Mouse (Mus musculus) kidney, embryonic 14.5 days (tissue): ENCODE data around the gene Fam228b. TPM values are rescaled to one million over a fixed set of nuclear protein-coding genes. Genes with fewer than 3 reads are reported as not detected.
"Not testable (repeated sequence)": the region's sequence is repeated elsewhere in the genome, so short reads cannot be mapped to it uniquely, and the experiment has no call there.

Experiments
- ATAC-seq: fragments of 200-750 bp; cut with Nextera tagmentation; 2 replicates; pipeline ENCODE4 v1.8.0; 2017; ENCODE audit warnings: moderate number of reproducible peaks, mild to moderate bottlenecking, moderate TSS enrichment, moderate library complexity; ENCODE audit not compliant: low FRiP score, low TSS enrichment
- H3K27ac ChIP-seq: fragments of 300-500 bp; sonication (generic); 2 replicates; pipeline ENCODE4 v1.5.1; 2014; ENCODE audit warnings: low read depth, mild to moderate bottlenecking, low read length, moderate library complexity, mixed read lengths
- H3K27me3 ChIP-seq: fragments of 300-500 bp; sonication (generic); 2 replicates; pipeline ENCODE4 v1.6.1; 2014; ENCODE audit warnings: mild to moderate bottlenecking, low read length; ENCODE audit not compliant: control insufficient read depth, insufficient read depth
- H3K36me3 ChIP-seq: fragments of 300-500 bp; sonication (generic); 2 replicates; pipeline ENCODE4 v1.6.1; 2014; ENCODE audit warnings: low read length, mixed read lengths; ENCODE audit not compliant: control insufficient read depth, insufficient read depth
- H3K4me1 ChIP-seq: fragments of 300-500 bp; sonication (generic); 2 replicates; pipeline ENCODE4 v1.6.1; 2014; ENCODE audit warnings: low read length, mixed read lengths; ENCODE audit not compliant: control insufficient read depth, insufficient read depth
- H3K4me2 ChIP-seq: fragments of 300-500 bp; sonication (generic); replicated peaks from 2 replicates; pipeline ENCODE4 v1.6.1; 2014; ENCODE audit warnings: low read depth, mild to moderate bottlenecking, low read length
- H3K4me3 ChIP-seq: fragments of 300-500 bp; sonication (generic); 2 replicates; pipeline ENCODE4 v1.5.1; 2014; ENCODE audit warnings: mild to moderate bottlenecking, low read length
- H3K9ac ChIP-seq: fragments of 300-500 bp; sonication (generic); 2 replicates; pipeline ENCODE4 v1.6.1; 2014; ENCODE audit warnings: low read depth, mild to moderate bottlenecking, low read length, moderate library complexity
- H3K9me3 ChIP-seq: fragments of 300-500 bp; sonication (generic); 2 replicates; pipeline ENCODE4 v1.6.1; 2016; ENCODE audit warnings: low read length; ENCODE audit not compliant: control insufficient read depth
- WGBS: fragments of 180-500 bp; shearing (Covaris S2); extraction: QIAGEN DNeasy Blood & Tissue Kit; methylation state at CpG from one replicate; pipeline ENCODE4 v1.1.7; 2014; 5-methylcytosine and 5-hydroxymethylcytosine counted together
- polyA plus RNA-seq: library from polyadenylated mRNA; unstranded; fragments of >200 nt; fragmentation: Nextera tagmentation; extraction: Ambion mirVana; gene quantifications from 2 replicates; pipeline ENCODE4 v1.2.1, GENCODE M21; 2014

The Fam228b gene
- polyA plus RNA-seq, 1 experiment from 2014 or later: 5.0 TPM

DNA sequence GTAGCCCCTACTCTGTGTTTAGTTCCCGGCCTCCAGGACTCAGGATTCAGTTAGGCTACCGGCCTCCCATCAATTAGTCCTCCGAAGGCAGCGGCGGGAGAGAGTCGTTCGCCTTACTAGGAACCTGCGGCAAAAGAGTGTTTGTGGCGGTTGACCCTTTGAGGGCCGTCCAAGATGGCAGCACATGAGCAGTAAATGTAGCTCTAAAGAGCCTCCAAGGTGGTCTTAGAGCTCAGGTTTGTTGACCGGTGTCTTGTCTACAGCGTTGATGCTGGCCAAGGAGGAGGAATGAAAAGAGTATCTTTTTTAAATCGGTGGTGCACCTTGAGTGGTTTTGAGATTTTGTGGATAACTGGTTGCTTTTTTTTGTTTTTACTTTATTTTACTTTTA is 261 bp upstream of the Fam228b start:
- peak; percentile 49 for ATAC-seq
- Histone ChIP-seq H3K36me3 (no peaks in the 10 kb centered on the region), H3K4me3 (peak overlapping the region; percentile 41), H3K27me3 (no peaks in the 10 kb centered on the region), H3K4me1 (no peaks in the 10 kb centered on the region), H3K4me2 (peak overlapping the region; percentile 68), H3K9ac (peak overlapping the region; percentile 60; the same call in 1 of the 2 replicates), H3K27ac (0 out of 2 replicates have a peak overlapping the region, but pooled peaks have one; percentile 10), H3K9me3 (no peaks in the 10 kb centered on the region)
- WGBS: 18% methylated on average over 13 of the region's 13 CpGs

DNA sequence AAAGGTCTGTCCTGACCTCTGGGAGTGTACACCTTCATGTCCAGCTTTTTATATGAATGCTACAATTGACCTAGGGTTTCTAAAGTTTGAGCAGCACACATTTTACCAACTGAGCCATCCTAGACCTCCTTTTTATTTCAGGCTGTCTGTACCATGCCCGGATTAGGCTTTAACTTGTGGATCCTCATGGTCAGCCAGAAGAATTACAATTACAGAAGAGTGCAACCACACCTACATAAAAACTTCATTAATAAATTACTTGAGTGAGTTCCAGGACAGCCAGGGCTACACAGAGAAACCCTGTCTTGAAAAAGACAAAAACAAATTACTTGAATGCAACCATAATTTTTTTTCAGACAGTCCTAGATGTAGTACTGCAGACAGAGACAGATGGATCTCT is 12.0 kb downstream of the Fam228b start:
- Histone ChIP-seq H3K27ac (no peak overlapping the region), H3K27me3 (no peaks in the 10 kb centered on the region), H3K9ac (no peak overlapping the region), H3K4me1 (no peaks in the 10 kb centered on the region), H3K4me2 (no peak overlapping the region), H3K9me3 (no peaks in the 10 kb centered on the region), H3K36me3 (no peaks in the 10 kb centered on the region), H3K4me3 (no peak overlapping the region)
- 60% methylated on average over 1 of the region's 1 CpGs for WGBS
- ATAC-seq: no peak

DNA sequence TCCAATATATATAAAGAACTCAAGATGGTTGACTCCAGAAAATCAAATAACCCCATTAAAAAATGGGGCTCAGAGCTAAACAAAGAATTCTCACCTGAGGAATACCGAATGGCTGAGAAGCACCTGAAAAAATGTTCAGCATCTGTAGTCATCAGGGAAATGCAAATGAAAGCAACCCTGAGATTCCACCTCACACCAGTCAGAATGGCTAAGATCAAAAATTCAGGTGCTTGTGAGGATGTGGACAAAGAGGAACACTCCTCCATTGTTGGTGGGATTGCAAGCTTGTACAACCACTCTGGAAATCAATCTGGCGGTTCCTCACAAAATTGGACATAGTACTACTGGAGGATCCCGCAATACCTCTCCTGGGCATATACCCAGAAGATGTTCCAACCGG is 14.6 kb downstream of the Fam228b start:
- not testable (repeated sequence) for H3K4me1 ChIP-seq, H3K9me3 ChIP-seq, H3K4me3 ChIP-seq, H3K27ac ChIP-seq, H3K27me3 ChIP-seq, H3K36me3 ChIP-seq, ATAC-seq, H3K9ac ChIP-seq, H3K4me2 ChIP-seq
- WGBS: 85% methylated on average over 4 of the region's 4 CpGs

DNA sequence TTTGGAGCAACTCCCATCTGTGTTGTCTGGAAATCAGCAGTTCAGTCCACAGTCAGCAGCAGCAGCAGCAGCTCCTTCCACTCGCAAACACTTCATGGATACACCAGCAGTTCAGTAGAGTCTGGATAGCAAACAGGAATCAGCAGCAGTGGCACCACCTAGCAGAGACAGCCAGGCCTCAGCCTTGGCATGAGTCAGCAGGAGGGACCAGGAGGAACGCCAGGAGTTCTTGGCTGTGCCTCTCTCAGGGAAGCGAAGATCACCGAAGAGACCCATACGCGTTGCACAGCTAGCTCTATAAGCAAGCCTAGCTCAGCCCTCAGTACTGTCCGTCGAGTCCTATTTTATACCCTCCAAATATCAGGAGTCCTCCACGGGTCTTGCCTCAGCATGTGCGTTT is 24.6 kb downstream of the Fam228b start:
- Histone ChIP-seq H3K4me3 (no peak overlapping the region), H3K4me1 (no peaks in the 10 kb centered on the region), H3K27me3 (no peaks in the 10 kb centered on the region), H3K27ac (no peak overlapping the region), H3K4me2 (no peak overlapping the region), H3K36me3 (no peaks in the 10 kb centered on the region), H3K9me3 (no peaks in the 10 kb centered on the region), H3K9ac (no peak overlapping the region)
- ATAC-seq: no peak
- 91% methylated on average over 10 of the region's 10 CpGs for WGBS

DNA sequence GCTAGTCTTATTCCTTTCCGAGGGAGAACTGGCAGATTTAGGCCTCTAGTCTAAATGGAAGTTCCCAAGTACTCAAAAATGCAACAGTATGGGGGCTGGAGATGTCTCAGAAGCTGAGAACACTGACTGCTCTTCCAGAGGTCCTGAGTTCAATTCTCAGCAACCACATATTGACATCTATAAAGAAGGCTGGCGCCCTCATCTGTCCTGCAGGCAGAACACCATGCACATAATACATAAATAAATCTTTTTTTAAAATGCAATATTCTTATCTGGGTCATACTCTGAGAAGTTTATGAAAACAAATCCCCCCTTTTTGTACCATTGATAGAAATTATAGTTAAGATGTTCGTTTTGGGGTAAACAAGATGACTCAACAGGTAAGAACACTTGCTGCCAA is 26.9 kb downstream of the Fam228b start:
- no peak for ATAC-seq
- Histone ChIP-seq H3K4me3 (no peak overlapping the region), H3K36me3 (no peaks in the 10 kb centered on the region), H3K9me3 (no peaks in the 10 kb centered on the region), H3K4me2 (no peak overlapping the region), H3K27ac (no peak overlapping the region), H3K27me3 (no peaks in the 10 kb centered on the region), H3K9ac (no peak overlapping the region), H3K4me1 (no peaks in the 10 kb centered on the region)
- WGBS: 92% methylated on average over 3 of the region's 3 CpGs

DNA sequence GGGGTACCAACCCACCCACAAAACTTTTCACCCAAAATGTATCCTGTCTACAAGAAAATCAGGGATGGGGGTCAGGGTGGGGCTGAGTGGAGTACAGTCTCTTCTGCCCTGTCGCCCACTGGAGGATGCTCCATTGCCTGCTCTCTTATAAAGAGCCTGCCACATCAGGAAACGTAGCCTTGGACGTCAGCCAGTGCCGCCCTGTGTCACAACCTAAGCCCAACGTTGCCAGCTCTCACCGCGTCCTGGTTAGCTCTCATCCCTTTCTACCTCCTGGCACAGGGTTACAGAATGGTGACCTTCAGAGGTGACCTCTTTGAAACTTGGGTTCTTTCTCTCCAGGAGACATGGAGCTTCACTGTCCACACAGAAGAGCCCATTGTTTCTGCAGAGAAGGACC is 28.2 kb downstream of the Fam228b start:
- Histone ChIP-seq H3K4me3 (no peak overlapping the region), H3K4me1 (no peaks in the 10 kb centered on the region), H3K36me3 (no peaks in the 10 kb centered on the region), H3K9me3 (no peaks in the 10 kb centered on the region), H3K27me3 (no peaks in the 10 kb centered on the region), H3K9ac (no peak overlapping the region), H3K4me2 (no peak overlapping the region), H3K27ac (no peak overlapping the region)
- ATAC-seq: no peak
- 81% methylated on average over 7 of the region's 7 CpGs for WGBS

DNA sequence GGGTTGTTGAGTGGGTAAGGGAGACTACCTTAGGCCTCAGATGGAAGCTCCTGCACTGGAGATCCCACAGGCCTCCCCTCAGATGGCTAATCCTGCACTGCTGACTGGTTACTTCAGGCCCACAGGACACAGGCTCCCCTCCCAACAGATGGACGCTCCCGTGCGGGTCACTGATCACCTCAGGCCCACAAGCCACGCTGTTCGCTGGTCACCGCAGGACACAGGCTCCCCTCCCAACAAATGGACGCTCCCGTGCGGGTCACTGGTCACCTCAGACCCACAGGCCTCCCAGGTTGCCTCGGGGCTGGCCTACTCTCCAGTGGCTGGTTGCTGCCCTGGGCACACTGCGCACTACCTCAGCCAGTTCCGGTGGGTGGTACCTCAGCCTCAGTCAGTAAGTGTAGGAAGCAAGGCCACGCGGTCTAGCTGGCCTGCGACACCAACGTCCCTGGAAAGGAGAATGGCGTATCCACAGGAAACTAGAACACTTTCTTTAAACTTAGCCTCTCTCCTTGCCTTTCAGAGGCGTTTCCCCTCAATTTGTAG is 31.0 kb downstream of the Fam228b start, which contains the start of gene Fam228a:
Gene Fam228a, minus strand, starts transcription at position 400 of the 546 bp plus-strand sequence.
- no peak for ATAC-seq
- H3K9me3 ChIP-seq: no peaks in the 10 kb centered on the region
- H3K4me2 ChIP-seq: no peak within 1 kb of the TSS
- no peaks in the 10 kb centered on the region for H3K36me3 ChIP-seq
- no peaks in the 10 kb centered on the region for H3K27me3 ChIP-seq
- H3K27ac ChIP-seq: no peak within 1 kb of the TSS
- no peaks in the 10 kb centered on the region for H3K4me1 ChIP-seq
- 89% methylated on average over 18 of the region's 18 CpGs for WGBS
- H3K9ac ChIP-seq: no peak within 1 kb of the TSS
- H3K4me3 ChIP-seq: no peak within 1 kb of the TSS

DNA sequence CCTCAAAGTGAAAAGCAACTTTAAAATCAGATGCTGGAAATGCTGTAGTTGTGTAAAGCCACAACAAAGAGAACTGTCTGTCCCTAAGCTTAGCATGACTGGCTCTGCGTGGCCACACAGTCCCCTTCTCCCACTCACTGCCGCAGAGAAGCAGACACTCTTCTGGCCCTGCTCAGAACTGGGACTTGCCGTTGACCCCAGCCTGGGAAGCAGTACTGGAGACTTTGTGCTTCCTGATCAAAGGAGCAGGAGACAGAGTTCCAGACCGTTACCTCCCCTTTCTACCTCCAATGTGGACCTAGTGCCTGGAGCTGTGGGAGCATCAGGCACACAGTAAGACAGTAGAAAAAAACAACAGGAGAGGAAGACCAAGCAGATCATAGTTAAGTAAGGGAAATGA is 36.7 kb downstream of the Fam228b start:
- WGBS: 24% methylated on average over 4 of the region's 4 CpGs

DNA sequence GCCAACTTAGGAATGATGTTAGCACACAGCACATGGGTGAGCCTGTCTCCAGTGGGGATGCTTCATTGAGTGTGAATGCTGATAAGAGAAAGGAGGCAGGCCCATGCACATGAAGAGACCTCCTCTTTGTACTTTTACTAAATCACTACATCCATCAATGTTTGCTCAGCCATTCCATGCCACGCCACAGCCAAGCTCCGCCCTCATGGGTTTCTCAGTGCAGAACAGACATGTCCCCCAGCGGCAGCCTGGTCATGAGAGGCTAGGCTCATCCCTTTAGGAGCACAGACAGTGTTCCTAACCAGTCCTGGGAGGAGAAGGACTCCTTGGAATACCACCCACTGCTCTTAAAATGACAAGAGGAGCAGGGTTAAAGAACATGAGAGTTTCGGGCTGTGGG is 37.4 kb downstream of the Fam228b start:
- Histone ChIP-seq H3K4me2 (no peak overlapping the region), H3K4me3 (no peak overlapping the region), H3K27ac (0 out of 2 replicates have a peak overlapping the region, but pooled peaks have one; percentile 10), H3K27me3 (no peaks in the 10 kb centered on the region), H3K9ac (no peak overlapping the region), H3K9me3 (no peaks in the 10 kb centered on the region), H3K36me3 (no peaks in the 10 kb centered on the region), H3K4me1 (no peaks in the 10 kb centered on the region; the same call in 1 of the 2 replicates)
- 52% methylated on average over 4 of the region's 4 CpGs for WGBS
- ATAC-seq: peak; percentile 66; the same call in 1 of the 2 replicates

More for the DNA sequence above, 36.7 kb downstream of the Fam228b start:
- H3K4me2 ChIP-seq: no peak overlapping the region
- no peaks in the 10 kb centered on the region; the same call in 1 of the 2 replicates for H3K4me1 ChIP-seq
- no peak overlapping the region for H3K27ac ChIP-seq
- no peaks in the 10 kb centered on the region for H3K36me3 ChIP-seq
- no peak overlapping the region for H3K9ac ChIP-seq
- no peaks in the 10 kb centered on the region for H3K9me3 ChIP-seq
- H3K4me3 ChIP-seq: no peak overlapping the region
- peak; percentile 89; the same call in 1 of the 2 replicates for ATAC-seq
- no peaks in the 10 kb centered on the region for H3K27me3 ChIP-seq
